Mouse (Mus musculus): Measurements from ENCODE around the gene Pros1. TPM values are rescaled to one million over a fixed set of nuclear protein-coding genes. Genes with fewer than 3 reads are reported as not detected.
A peak's percentile ranks its signal among the peaks of the same experiment; 100 is the strongest.

The Pros1 gene
- polyA plus RNA-seq (2015; fragmentation: Nextera tagmentation; extraction: Ambion mirVana) = 13.9 and 20.3 TPM in 2 replicates

DNA sequence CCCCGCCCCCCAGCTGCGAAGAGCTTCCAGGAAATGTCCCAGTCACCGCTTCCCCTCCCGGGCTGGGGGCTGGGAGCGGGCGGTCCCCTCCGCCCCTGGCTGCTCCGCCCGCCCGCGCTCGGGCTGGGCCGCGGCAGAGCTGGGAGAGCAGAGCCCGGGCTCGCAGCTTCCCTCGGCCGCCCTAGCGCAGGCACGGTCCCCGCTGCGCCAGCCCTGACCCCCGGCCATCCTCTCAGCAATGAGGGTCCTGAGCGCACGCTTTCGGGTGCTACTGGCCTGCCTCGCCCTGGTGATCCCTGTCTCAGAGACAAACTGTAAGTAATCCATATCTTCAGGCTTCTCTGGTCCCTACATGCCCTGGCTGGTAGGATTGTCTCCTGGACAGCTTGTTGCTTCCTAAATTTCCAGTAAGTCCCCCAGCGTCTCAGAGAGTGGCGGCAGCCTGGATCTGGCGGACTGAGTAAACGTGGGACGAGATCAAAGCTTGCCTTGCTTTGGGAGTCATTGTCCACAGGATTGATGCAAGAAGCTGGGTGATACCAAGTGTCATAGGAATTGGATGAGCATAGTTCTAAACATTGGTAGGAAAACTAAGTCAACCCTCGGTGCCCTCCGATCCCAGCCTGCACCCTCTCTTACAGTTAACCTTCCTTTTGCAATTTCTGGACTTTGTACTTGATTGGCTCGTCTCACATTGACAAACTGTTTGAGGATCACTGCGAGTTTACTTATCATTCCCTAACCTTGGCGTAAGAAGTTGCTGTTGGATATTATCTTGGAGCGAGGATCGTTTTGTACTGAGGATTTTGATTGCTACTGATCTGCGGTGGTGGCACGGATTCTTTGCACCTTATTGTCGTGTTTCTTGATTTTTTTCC lies at the start of gene Pros1:
Pros1 (plus strand) TSS at position 117 of the 878 bp plus-strand sequence.
- peaks cover 4% of the 10 kb centered on the region for H3K4me1 ChIP-seq
- 4% methylated on average over 39 of the region's 42 CpGs for WGBS
- peak; percentile 95 for ATAC-seq (ENCODE audit: low FRiP score)
- peak within 1 kb of the TSS; percentile 80 for H3K9ac ChIP-seq (replicated peaks)
- no peaks in the 10 kb centered on the region for H3K36me3 ChIP-seq
- peak within 1 kb of the TSS; percentile 96 for H3K4me2 ChIP-seq
- H3K9me3 ChIP-seq (replicated peaks) = no peaks in the 10 kb centered on the region
- H3K27me3 ChIP-seq (replicated peaks) = no peaks in the 10 kb centered on the region
- H3K4me3 ChIP-seq (replicated peaks) = peak within 1 kb of the TSS; percentile 61
- H3K27ac ChIP-seq (replicated peaks) = peak within 1 kb of the TSS; percentile 48

DNA sequence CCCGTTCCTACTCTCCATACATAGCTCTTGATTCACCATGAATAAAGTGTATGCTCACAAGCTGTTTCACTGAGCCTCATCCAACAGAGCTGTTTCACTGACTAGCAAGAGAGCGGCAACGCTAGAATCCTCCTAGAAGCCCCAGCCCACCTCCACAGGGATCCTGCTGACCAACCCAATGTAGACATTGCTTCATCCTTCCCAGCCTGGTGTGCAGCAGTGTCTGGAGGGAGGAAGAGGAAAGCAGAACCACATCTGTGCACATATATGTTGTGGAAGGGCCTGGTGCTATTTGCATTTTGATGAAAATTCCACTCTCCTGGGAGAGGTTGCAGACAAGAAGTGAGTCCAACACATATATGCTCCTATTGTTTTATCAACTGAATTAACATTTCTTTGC lies 49.5 kb upstream of the Pros1 start:
- H3K4me3 ChIP-seq (replicated peaks) = no peak overlapping the region
- no peaks in the 10 kb centered on the region for H3K9me3 ChIP-seq (replicated peaks)
- H3K9ac ChIP-seq (replicated peaks) = no peak overlapping the region
- peaks cover 22% of the 10 kb centered on the region for H3K36me3 ChIP-seq
- H3K27me3 ChIP-seq (replicated peaks) = no peaks in the 10 kb centered on the region
- H3K4me2 ChIP-seq = no peak overlapping the region
- no peak overlapping the region for H3K27ac ChIP-seq (replicated peaks)
- no peak for ATAC-seq (ENCODE audit: low FRiP score)
- WGBS = 92% methylated on average over 3 of the region's 3 CpGs
- H3K4me1 ChIP-seq = peaks cover 4% of the 10 kb centered on the region; the same call in 1 of the 2 replicates

DNA sequence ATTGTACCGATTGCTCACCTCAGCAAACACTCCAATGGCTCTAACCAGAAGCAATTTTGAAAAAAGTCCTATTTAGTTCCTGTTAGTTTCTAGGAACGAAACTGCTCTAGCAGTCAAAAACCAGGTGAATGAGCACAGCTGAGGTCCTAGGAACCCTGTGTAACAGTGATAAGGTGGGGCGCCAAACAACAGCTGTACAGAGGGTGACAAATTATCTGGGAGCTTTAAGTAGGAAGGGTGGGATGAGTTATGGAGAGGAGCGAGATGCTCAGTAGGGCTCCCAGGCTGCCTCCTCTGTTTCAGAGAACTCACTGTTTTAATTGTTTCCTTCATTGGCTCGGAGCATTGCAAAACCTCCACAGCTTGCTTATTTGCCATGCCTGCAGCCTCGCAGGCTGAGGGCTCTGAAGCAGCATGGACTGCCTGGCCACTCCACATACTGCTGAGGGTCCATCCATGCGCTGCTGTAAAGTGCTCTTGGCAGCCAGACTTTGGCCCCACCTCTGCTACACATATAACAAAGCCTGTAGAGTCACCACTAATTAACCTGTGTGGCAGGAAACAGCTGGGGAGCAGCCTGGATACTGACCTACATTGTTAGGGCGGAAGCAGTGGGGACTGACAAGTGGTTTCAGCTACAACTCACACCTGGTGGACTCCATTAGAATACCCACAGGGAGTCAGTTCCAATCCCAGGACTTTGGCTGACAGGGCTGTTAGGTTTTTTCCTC lies 46.7 kb upstream of the Pros1 start:
- Histone ChIP-seq H3K27ac (replicated peaks) (peak overlapping the region; percentile 11; the same call in 1 of the 2 replicates), H3K9me3 (replicated peaks) (no peaks in the 10 kb centered on the region), H3K36me3 (peaks cover 13% of the 10 kb centered on the region), H3K9ac (replicated peaks) (no peak overlapping the region), H3K4me1 (peaks cover 4% of the 10 kb centered on the region; the same call in 1 of the 2 replicates), H3K4me3 (replicated peaks) (no peak overlapping the region), H3K27me3 (replicated peaks) (no peaks in the 10 kb centered on the region), H3K4me2 (no peak overlapping the region)
- no peak for ATAC-seq (ENCODE audit: low FRiP score)
- WGBS = 55% methylated on average over 8 of the region's 8 CpGs

DNA sequence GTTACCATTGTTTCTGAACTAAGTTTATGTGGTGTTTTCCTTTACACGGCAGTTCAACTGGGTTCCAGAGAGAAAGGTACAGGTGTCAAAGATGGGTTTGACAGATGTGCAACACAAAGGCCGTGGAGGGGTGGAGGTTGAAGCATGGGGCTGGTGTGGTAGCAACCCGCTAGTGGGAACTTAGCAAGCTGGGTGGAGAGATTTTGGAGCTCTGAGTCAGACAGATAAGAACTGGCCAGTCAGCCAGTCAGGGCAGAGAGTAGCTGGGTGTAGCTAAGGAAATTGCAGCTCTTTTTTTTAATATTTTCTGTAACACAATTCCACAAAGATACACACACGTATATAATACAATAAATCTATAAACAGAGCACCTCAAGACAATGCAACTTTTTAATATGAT lies 43.3 kb upstream of the Pros1 start:
- H3K4me3 ChIP-seq (replicated peaks) = no peak overlapping the region
- no peaks in the 10 kb centered on the region for H3K36me3 ChIP-seq
- peaks cover 4% of the 10 kb centered on the region; the same call in 1 of the 2 replicates for H3K4me1 ChIP-seq
- H3K27me3 ChIP-seq (replicated peaks) = no peaks in the 10 kb centered on the region
- WGBS = 90% methylated on average over 4 of the region's 4 CpGs
- H3K27ac ChIP-seq (replicated peaks) = no peak overlapping the region
- no peak overlapping the region for H3K9ac ChIP-seq (replicated peaks)
- no peaks in the 10 kb centered on the region for H3K9me3 ChIP-seq (replicated peaks)
- ATAC-seq (ENCODE audit: low FRiP score) = no peak
- H3K4me2 ChIP-seq = no peak overlapping the region

DNA sequence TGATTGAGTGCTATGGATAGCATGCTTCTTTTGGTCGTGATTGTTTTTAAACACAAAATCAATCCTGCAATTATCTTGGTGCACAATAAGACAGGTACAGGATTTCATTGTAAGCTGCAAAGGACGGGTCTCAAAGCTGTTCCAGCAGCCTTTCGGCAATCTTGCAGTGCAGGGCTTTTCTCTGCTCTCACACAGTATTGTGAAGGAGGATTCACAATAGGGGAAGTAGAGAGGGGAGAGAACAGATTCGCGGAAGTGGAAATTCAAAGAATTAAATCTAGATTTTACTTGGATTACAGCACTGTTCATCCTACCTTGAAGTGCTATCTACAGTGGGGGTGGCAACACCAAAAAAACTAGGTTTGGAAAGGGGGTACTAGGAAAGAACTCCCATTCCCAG lies 40.3 kb upstream of the Pros1 start:
- ATAC-seq (ENCODE audit: low FRiP score) = no peak
- WGBS = 88% methylated on average over 5 of the region's 5 CpGs
- H3K4me3 ChIP-seq (replicated peaks) = no peak overlapping the region
- no peak overlapping the region for H3K27ac ChIP-seq (replicated peaks)
- H3K27me3 ChIP-seq (replicated peaks) = no peaks in the 10 kb centered on the region
- no peaks in the 10 kb centered on the region for H3K9me3 ChIP-seq (replicated peaks)
- H3K9ac ChIP-seq (replicated peaks) = no peak overlapping the region
- H3K4me1 ChIP-seq = no peaks in the 10 kb centered on the region
- H3K36me3 ChIP-seq = no peaks in the 10 kb centered on the region
- no peak overlapping the region for H3K4me2 ChIP-seq

DNA sequence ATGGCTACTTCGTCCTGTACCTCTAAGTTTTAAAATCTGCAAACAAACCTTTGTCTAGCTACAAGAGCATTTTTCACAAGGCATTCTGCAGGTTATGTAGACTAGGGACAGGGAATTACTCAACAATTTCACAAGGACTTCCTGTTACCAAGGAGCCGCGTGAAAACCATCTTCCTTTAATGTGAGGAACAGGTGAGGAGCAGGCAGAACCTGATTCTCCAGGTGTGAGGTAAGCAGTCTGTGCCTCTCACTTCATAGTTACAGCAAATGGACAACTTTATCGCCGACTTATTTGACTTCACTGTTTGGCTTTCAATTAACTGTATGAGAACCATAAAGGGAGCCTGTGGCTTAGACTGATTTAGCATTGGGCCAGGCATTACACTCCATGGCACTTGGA lies 39.6 kb upstream of the Pros1 start, which contains the start of gene Stx19:
Stx19 (plus strand) TSS at position 186 of the 400 bp plus-strand sequence.
- H3K4me1 ChIP-seq = no peaks in the 10 kb centered on the region
- no peaks in the 10 kb centered on the region for H3K27me3 ChIP-seq (replicated peaks)
- H3K27ac ChIP-seq (replicated peaks) = no peak within 1 kb of the TSS
- H3K4me2 ChIP-seq = no peak within 1 kb of the TSS
- no peaks in the 10 kb centered on the region for H3K36me3 ChIP-seq
- H3K9ac ChIP-seq (replicated peaks) = no peak within 1 kb of the TSS
- 86% methylated on average over 5 of the region's 5 CpGs for WGBS
- no peaks in the 10 kb centered on the region for H3K9me3 ChIP-seq (replicated peaks)
- H3K4me3 ChIP-seq (replicated peaks) = no peak within 1 kb of the TSS
- no peak for ATAC-seq (ENCODE audit: low FRiP score)

DNA sequence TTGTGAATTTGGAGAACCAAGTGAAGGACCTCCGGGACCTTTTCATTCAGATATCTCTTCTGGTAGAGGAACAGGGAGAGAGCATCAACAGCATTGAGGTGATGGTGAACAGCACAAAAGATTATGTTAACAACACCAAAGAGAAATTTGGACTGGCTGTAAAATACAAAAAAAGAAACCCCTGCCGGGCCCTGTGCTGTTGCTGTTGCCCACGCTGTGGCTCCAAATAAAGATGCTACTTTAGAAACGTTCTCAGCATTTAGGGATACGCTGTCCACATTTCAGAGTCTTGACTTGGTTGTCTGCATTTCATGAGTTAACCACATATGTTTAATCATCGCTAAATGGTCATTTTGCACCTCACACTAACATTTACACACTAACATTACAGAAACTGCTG lies 31.6 kb upstream of the Pros1 start:
- Histone ChIP-seq H3K27me3 (replicated peaks) (no peaks in the 10 kb centered on the region), H3K27ac (replicated peaks) (no peak overlapping the region), H3K9me3 (replicated peaks) (no peaks in the 10 kb centered on the region), H3K9ac (replicated peaks) (no peak overlapping the region), H3K36me3 (no peaks in the 10 kb centered on the region), H3K4me1 (no peaks in the 10 kb centered on the region), H3K4me3 (replicated peaks) (no peak overlapping the region), H3K4me2 (no peak overlapping the region)
- WGBS = 92% methylated on average over 6 of the region's 6 CpGs
- ATAC-seq (ENCODE audit: low FRiP score) = no peak

DNA sequence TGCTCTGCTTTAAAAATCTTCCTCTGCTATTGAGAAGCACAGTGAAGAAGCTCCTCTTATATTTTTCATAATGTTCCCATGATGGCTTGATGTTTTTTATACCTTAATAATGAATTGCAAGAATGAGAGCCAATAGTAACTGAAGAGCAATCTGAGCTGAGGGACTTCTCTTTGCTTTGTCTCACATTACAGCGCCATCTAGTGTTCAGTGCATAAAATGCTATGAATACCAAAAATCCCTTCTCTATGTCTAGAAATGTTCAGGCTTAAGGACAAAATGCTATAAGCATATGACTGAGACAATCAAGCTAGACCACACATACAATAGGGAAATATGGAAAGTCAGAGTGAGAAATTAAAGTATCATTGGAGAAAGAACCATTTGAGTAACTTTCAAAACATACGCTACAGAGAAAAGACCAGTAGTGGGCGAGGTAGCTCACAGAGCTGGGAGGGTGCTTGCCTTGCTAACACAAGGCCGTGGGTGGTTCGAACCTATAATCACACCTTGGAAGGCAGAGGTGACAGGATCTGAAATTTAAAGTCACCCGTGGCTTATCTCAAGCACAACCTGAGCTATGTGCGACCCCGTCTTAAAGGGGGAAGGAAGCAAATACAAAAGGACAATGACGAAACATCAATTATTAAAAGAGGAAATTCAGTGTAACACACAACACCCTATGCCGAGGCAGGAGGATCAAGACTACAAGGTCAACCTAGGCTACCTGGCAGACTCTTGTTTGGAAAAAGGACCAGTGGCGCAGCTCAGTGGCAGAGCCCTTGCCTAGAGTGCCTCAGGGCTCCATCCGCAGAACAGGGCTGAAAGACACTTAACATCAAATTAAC lies 27.7 kb upstream of the Pros1 start:
- Histone ChIP-seq H3K36me3 (no peaks in the 10 kb centered on the region), H3K4me3 (replicated peaks) (no peak overlapping the region), H3K27ac (replicated peaks) (no peak overlapping the region), H3K4me2 (no peak overlapping the region), H3K27me3 (replicated peaks) (no peaks in the 10 kb centered on the region), H3K9me3 (replicated peaks) (no peaks in the 10 kb centered on the region), H3K9ac (replicated peaks) (no peak overlapping the region), H3K4me1 (no peaks in the 10 kb centered on the region)
- 81% methylated on average over 12 of the region's 12 CpGs for WGBS
- ATAC-seq (ENCODE audit: low FRiP score) = peak; percentile 46; the same call in 1 of the 2 replicates

DNA sequence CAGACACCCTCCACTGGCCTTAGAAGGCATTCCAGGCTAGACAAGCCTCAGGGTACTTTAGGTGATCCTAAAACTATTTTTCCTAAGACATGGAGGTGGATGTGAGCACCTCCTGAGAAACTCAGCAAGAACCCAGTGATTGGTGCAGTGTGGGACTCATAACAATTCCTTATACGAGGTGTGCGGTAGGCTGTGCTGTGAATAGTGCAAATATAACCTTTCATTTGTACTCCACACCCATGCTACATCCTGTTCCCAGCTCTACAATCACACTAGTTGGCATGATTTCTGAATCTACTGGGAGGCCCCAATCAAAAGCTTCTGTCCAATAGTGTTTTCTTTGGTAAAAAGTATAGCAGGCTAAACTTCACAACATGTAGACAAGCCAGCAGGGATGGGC lies 22.1 kb upstream of the Pros1 start:
- no peaks in the 10 kb centered on the region for H3K9me3 ChIP-seq (replicated peaks)
- no peaks in the 10 kb centered on the region for H3K27me3 ChIP-seq (replicated peaks)
- no peak for ATAC-seq (ENCODE audit: low FRiP score)
- no peaks in the 10 kb centered on the region for H3K4me1 ChIP-seq
- WGBS = 81% methylated on average over 2 of the region's 2 CpGs
- H3K36me3 ChIP-seq = no peaks in the 10 kb centered on the region
- no peak overlapping the region for H3K9ac ChIP-seq (replicated peaks)
- H3K4me3 ChIP-seq (replicated peaks) = no peak overlapping the region
- no peak overlapping the region for H3K27ac ChIP-seq (replicated peaks)
- no peak overlapping the region for H3K4me2 ChIP-seq

DNA sequence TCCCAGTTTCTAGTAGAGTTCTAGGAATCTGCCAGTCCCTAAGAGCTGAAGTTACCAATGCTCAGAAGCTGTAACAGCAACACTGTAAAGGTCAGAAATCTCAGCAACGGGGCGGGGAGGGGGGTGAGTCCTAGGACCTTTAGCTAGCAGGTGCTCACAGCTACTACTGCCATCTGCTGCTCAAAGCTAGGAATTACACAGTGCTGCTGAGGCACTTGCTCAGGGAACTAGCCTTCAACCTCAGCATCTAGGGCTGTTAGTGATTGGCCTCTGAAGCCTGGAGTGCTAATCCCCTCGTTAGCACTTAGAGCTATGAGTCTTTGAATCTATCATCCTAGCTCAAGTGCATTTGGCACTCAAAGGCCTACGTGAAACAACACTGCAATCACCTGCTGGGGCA lies 21.6 kb upstream of the Pros1 start:
- H3K4me3 ChIP-seq (replicated peaks) = no peak overlapping the region
- no peaks in the 10 kb centered on the region for H3K27me3 ChIP-seq (replicated peaks)
- 19% methylated on average over 4 of the region's 4 CpGs for WGBS
- peak; percentile 52; the same call in 1 of the 2 replicates for ATAC-seq (ENCODE audit: low FRiP score)
- H3K27ac ChIP-seq (replicated peaks) = no peak overlapping the region
- no peak overlapping the region for H3K9ac ChIP-seq (replicated peaks)
- no peaks in the 10 kb centered on the region for H3K4me1 ChIP-seq
- H3K36me3 ChIP-seq = no peaks in the 10 kb centered on the region
- no peak overlapping the region for H3K4me2 ChIP-seq
- no peaks in the 10 kb centered on the region for H3K9me3 ChIP-seq (replicated peaks)

DNA sequence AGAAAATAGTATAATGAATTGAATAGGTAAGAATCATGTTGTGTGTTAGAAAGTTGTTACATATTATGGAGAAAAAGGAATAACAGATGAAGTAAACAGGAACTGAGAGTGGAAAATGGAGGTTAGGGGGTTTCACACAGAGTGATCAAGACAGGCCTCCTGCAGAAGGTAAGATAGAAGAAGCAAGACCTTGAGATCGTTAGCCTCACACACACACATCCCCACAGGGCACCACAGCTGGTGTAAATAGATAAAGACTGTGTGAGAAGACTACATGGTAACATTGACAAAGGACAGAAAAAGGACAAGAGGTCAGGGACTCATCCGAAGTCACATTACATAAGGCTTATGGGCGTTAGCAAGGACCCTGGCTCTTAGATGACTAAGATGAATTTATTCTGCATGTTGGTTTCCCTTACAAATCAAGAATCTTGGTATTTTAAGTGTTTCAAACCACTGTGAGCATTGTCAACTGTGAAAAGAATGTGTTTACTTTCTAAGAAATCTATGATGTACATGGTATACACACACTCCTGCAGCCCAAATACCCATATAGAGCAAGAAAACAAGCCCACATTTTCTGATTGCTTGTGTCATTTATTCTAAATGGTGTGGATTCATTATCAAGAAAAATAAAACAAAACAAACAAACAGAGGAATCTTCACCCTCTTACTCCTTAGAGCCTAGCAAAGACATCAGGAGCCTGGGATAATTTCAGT lies 19.9 kb upstream of the Pros1 start:
- Histone ChIP-seq H3K9ac (replicated peaks) (no peak overlapping the region), H3K27me3 (replicated peaks) (no peaks in the 10 kb centered on the region), H3K4me1 (no peaks in the 10 kb centered on the region), H3K36me3 (no peaks in the 10 kb centered on the region), H3K27ac (replicated peaks) (no peak overlapping the region), H3K4me2 (no peak overlapping the region), H3K9me3 (replicated peaks) (no peaks in the 10 kb centered on the region), H3K4me3 (replicated peaks) (no peak overlapping the region)
- WGBS = 67% methylated on average over 3 of the region's 3 CpGs
- no peak for ATAC-seq (ENCODE audit: low FRiP score)

Measured in neural tube, embryonic 15.5 days (tissue).